Mouse (Mus musculus) kidney, adult 18-20 months (tissue): ENCODE results near the gene Ctps.

ENCODE experiments used
- DNase-seq: peaks from one replicate; pipeline ENCODE4 v3.0.0; 2021

Ctps gene

GRCm38 (mm10) chr4:120570438-120571069, 478 bp upstream of the Ctps start:
- no peak for DNase-seq

- peak; percentile 28 for DNase-seq
Observed at GRCm38 (mm10) chr4:120569025-120569424, 1.1 kb downstream of the Ctps start.

- no peak for DNase-seq
Observed at GRCm38 (mm10) chr4:120568005-120568404, 2.1 kb downstream of the Ctps start.

GRCm38 (mm10) chr4:120565726-120566125, 4.3 kb downstream of the Ctps start:
- DNase-seq: no peak

GRCm38 (mm10) chr4:120556592-120556991, 13.5 kb downstream of the Ctps start:
- no peak for DNase-seq

GRCm38 (mm10) chr4:120544896-120545295, 25.2 kb downstream of the Ctps start:
- DNase-seq: no peak

- no peak for DNase-seq
Observed at GRCm38 (mm10) chr4:120538664-120539063, 31.4 kb downstream of the Ctps start.

GRCm38 (mm10) chr4:120531986-120532385, 38.1 kb downstream of the Ctps start, which contains the start of gene Slfnl1:
Gene Slfnl1, plus strand, starts transcription at chr4:120532231.
- DNase-seq: no peak

GRCm38 (mm10) chr4:120528171-120528570, 41.9 kb downstream of the Ctps start:
- DNase-seq: no peak

- no peak for DNase-seq
Observed at GRCm38 (mm10) chr4:120523092-120523491, 47.0 kb downstream of the Ctps start.

GRCm38 (mm10) chr4:120522351-120522750, 47.7 kb downstream of the Ctps start:
- peak; percentile 39 for DNase-seq

GRCm38 (mm10) chr4:120521761-120522160, 48.3 kb downstream of the Ctps start:
- DNase-seq: no peak

GRCm38 (mm10) chr4:120517335-120517734, 52.7 kb downstream of the Ctps start:
- DNase-seq: peak; percentile 64

GRCm38 (mm10) chr4:120516907-120517306, 53.2 kb downstream of the Ctps start:
- peak; percentile 14 for DNase-seq

- DNase-seq: peak; percentile 16
Observed at GRCm38 (mm10) chr4:120516491-120516890, 53.6 kb downstream of the Ctps start.

- no peak for DNase-seq
Observed at GRCm38 (mm10) chr4:120514366-120514765, 55.7 kb downstream of the Ctps start.

GRCm38 (mm10) chr4:120511203-120511602, 58.9 kb downstream of the Ctps start:
- no peak for DNase-seq

GRCm38 (mm10) chr4:120506955-120507354, 63.1 kb downstream of the Ctps start:
- DNase-seq: no peak
